Mouse (Mus musculus): ENCODE measurements around the gene Siah1a.

- no peak for TF ChIP-seq CTCF (IDR thresholded peaks at IDR 0.05; ENCODE audit: control insufficient read depth, insufficient read depth, low read length)
- TF ChIP-seq POLR2A (IDR thresholded peaks at IDR 0.05; ENCODE audit: borderline replicate concordance, control insufficient read depth, low read depth, low read length): no peak
Observed at GRCm38 (mm10) chr8:86740899-86741298, 4.8 kb downstream of the Siah1a start.
